Mouse (Mus musculus): ENCODE results near the gene Tox4. TPM values are rescaled to one million over a fixed set of nuclear protein-coding genes. Genes with fewer than 3 reads are reported as not detected.
"Not testable (repeated sequence)": the region's sequence is repeated elsewhere in the genome, so short reads cannot be mapped to it uniquely, and the experiment has no call there.

Gene Tox4
- total and polyA plus RNA-seq, 2 experiments from 2014 or later = 45.6 to 62.1 TPM

DNA sequence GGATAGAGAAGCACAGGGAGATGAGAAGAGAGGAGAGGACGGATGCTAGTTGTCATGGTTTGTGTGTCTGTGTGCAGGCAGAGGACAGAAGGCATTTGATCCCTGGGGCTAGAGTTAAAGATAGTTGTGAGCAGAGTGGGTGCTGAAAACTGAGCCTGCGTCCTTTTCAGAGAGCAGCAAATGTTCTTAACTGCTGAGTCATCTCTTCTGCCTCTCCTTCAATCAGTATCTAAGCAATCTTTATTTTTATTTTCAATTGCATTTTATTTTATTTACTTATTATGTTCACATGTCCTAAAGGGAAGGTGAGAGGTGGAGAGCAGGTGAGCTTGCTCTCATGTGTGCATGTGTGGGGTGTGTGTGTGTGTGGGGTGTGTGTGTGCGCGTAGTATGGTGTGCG is 4.7 kb downstream of the Tox4 start:
- no peaks in the 10 kb centered on the region for H3K9me3 ChIP-seq (ENCODE audit: low read length)
- H3K4me1 ChIP-seq (ENCODE audit: insufficient read depth, low read length) = peaks cover 4% of the 10 kb centered on the region; the same call in 1 of the 2 replicates
- peaks cover 24% of the 10 kb centered on the region for H3K36me3 ChIP-seq (ENCODE audit: insufficient read depth, low read length)
- H3K27ac ChIP-seq = no peak overlapping the region
- no peaks in the 10 kb centered on the region for H3K27me3 ChIP-seq (ENCODE audit: insufficient read depth, low read length)
- H3K4me3 ChIP-seq (ENCODE audit: low read length) = no peak overlapping the region
- TF ChIP-seq CTCF (IDR thresholded peaks at IDR 0.05; ENCODE audit: low read depth) = no peak
- 94% methylated on average over 5 of the region's 5 CpGs for WGBS
- ATAC-seq (no peak), DNase-seq (ENCODE audit: low spot score) (no peak)
- H3K4me2 ChIP-seq (ENCODE audit: low read depth, low read length) = no peak overlapping the region
- H3K9ac ChIP-seq (replicated peaks; ENCODE audit: low read length) = no peak overlapping the region

DNA sequence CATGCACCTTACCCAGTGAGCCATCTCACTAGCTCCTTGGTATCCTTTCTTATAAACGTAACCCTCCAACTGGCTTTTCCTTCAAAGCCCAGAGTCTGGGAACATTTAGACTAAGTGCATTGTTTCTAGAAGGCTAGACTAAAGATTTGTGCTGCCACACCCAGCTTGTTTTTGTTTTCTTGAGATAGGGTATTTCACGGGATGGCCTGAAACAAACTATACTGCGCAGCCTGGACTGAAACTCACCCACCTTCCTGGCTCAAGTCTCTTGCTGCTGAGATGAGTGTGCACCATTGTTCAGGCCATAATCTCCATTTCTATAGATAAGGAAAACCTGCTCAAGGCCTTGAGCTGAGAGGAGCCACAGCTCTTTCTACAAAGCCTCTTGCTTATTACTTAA is 5.2 kb downstream of the Tox4 start:
- no peak overlapping the region for H3K27ac ChIP-seq
- no peak for ATAC-seq
- H3K27me3 ChIP-seq (ENCODE audit: insufficient read depth, low read length) = no peaks in the 10 kb centered on the region
- H3K4me3 ChIP-seq (ENCODE audit: low read length) = no peak overlapping the region
- no peak overlapping the region for H3K9ac ChIP-seq (replicated peaks; ENCODE audit: low read length)
- 92% methylated on average over 3 of the region's 3 CpGs for WGBS
- no peak for DNase-seq (ENCODE audit: low spot score)
- H3K4me1 ChIP-seq (ENCODE audit: insufficient read depth, low read length) = peaks cover 4% of the 10 kb centered on the region; the same call in 1 of the 2 replicates
- H3K36me3 ChIP-seq (ENCODE audit: insufficient read depth, low read length) = peaks cover 26% of the 10 kb centered on the region
- H3K4me2 ChIP-seq (ENCODE audit: low read depth, low read length) = no peak overlapping the region
- no peak for TF ChIP-seq CTCF (IDR thresholded peaks at IDR 0.05; ENCODE audit: low read depth)
- H3K9me3 ChIP-seq (ENCODE audit: low read length) = no peaks in the 10 kb centered on the region

DNA sequence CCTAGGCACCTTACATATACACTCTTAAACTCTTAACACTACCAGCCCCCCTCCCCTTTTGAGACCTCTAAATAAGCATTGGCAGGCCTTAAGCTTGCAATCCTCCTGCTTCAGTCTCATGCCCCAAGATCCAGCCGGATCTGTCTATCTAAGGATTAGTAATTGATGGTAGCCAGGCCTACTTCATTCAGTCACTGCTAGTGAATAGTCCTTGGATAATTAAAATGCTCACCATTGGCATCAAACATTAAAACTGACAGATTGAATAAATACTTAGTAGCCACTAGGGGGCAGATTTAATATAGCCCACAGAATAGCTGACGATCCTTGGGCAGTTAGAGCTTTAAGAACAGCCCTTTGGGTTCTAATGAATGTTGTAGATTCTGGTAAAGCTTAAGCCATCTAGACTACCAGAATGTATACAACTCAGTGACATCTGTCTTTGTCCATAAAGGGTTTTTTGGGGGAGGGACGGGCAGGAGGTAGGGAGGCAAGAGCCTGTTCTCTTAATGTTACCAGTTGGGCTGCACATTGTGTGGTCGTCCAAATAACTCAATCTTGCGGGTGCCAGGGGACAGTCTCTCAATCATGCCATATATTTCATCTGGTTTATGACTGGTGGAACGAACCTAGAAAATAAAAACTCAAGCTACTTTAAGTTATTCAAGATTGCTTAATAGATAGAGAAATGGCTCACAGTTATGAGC is 16.8 kb downstream of the Tox4 start:
- Histone ChIP-seq H3K27ac (no peak overlapping the region), H3K4me2 (ENCODE audit: low read depth, low read length) (no peak overlapping the region), H3K36me3 (ENCODE audit: insufficient read depth, low read length) (peaks cover 48% of the 10 kb centered on the region), H3K4me1 (ENCODE audit: insufficient read depth, low read length) (no peaks in the 10 kb centered on the region), H3K4me3 (ENCODE audit: low read length) (no peak overlapping the region), H3K9ac (replicated peaks; ENCODE audit: low read length) (no peak overlapping the region), H3K27me3 (ENCODE audit: insufficient read depth, low read length) (no peaks in the 10 kb centered on the region), H3K9me3 (ENCODE audit: low read length) (no peaks in the 10 kb centered on the region)
- DNase-seq (ENCODE audit: low spot score) (peak; percentile 81), ATAC-seq (peak; percentile 61)
- 61% methylated on average over 6 of the region's 6 CpGs for WGBS
- TF ChIP-seq CTCF (IDR thresholded peaks at IDR 0.05; ENCODE audit: low read depth) = peak; percentile 72

DNA sequence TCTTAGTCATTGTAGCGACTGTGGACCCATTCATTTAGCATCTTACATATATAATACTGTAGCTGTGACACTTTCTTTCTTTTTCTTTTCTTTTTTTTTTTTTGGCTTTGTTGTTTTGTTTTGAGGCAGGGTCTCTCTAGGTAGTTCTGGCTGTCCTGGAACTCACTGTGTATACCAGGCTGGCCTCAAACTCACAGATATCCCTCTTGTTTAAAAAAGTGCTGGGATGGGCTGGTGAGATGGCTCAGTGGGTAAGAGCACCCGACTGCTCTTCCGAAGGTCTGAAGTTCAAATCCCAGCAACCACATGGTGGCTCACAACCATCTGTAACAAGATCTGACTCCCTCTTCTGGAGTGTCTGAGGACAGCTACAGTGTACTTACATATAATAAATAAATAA is 24.6 kb downstream of the Tox4 start:
- not testable (repeated sequence) for H3K4me3 ChIP-seq (ENCODE audit: low read length); ATAC-seq; H3K27ac ChIP-seq; H3K4me1 ChIP-seq (ENCODE audit: insufficient read depth, low read length); DNase-seq (ENCODE audit: low spot score); H3K27me3 ChIP-seq (ENCODE audit: insufficient read depth, low read length); H3K9ac ChIP-seq (replicated peaks; ENCODE audit: low read length); H3K9me3 ChIP-seq (ENCODE audit: low read length)
- 88% methylated on average over 3 of the region's 3 CpGs for WGBS
- Histone ChIP-seq H3K4me2 (ENCODE audit: low read depth, low read length) (peak overlapping the region; percentile 73; the same call in 1 of the 2 replicates), H3K36me3 (ENCODE audit: insufficient read depth, low read length) (peaks cover 16% of the 10 kb centered on the region)

DNA sequence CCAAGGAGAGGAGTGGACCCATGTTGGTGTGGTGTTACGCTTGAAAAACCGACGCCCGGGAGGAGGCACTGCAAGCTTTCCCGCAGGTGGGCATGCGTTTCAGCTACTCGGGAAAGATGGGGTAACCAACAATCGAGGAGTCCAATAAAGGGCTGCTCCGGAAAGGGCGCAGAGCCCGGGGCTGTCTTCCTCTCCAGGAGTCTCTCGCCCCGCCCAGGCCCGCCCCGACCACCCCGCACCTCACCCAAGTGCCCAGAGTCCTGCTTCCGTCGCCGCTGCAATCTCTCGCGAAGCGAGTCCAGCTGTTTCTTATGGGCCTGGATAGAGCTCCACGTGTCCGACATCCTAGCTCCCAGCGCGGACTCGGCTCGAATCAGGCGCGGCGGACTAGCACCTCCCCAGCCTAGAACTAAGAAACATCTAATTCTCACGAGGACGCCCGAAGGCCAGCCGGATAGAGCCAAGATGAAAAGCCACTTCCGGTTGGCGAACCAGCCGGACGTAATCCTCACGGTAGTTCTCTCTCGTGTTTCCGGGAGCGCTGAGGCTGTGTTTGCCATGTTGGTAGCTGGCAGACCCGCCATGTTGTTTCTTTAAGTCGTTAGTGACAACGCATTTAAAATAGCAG is 25.8 kb downstream of the Tox4 start, which contains the start of gene Mettl3:
Mettl3 (minus strand) TSS at position 485 of the 628 bp plus-strand sequence.
- Histone ChIP-seq H3K27ac (peak within 1 kb of the TSS; percentile 87), H3K4me1 (ENCODE audit: insufficient read depth, low read length) (no peaks in the 10 kb centered on the region), H3K9me3 (ENCODE audit: low read length) (no peaks in the 10 kb centered on the region), H3K27me3 (ENCODE audit: insufficient read depth, low read length) (no peaks in the 10 kb centered on the region), H3K36me3 (ENCODE audit: insufficient read depth, low read length) (peaks cover 6% of the 10 kb centered on the region; the same call in 1 of the 2 replicates), H3K4me2 (ENCODE audit: low read depth, low read length) (peak within 1 kb of the TSS; percentile 73), H3K4me3 (ENCODE audit: low read length) (peak within 1 kb of the TSS; percentile 70), H3K9ac (replicated peaks; ENCODE audit: low read length) (peak within 1 kb of the TSS; percentile 75)
- ATAC-seq (peak; percentile 96), DNase-seq (ENCODE audit: low spot score) (peak; percentile 98)
- WGBS = under 1% methylated on average over 44 of the region's 46 CpGs
- peak; percentile 55 for TF ChIP-seq CTCF (IDR thresholded peaks at IDR 0.05; ENCODE audit: low read depth)

DNA sequence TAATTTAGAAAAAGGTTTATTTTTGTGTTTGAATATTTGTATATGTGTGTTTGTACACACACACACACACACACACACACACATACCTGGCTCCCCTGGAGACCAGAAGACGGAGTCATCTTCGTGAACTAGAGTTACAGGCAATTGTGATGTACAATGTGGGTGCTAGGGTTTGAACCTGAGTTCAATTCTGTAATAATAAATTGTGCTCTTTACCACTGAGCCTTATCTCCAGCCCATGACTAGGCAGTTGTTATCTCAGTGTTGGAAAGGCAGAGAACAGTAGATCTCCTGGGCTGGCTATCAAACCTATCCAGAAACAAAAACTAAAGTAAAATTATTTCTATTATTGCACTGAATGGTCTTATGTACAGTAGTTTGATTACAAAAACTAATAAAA is 27.2 kb downstream of the Tox4 start:
- ATAC-seq = no peak
- Histone ChIP-seq H3K4me2 (ENCODE audit: low read depth, low read length) (no peak overlapping the region), H3K36me3 (ENCODE audit: insufficient read depth, low read length) (0 out of 2 replicates have a peak, but pooled peaks cover 4% of the 10 kb centered on the region), H3K4me1 (ENCODE audit: insufficient read depth, low read length) (0 out of 2 replicates have a peak, but pooled peaks cover 1% of the 10 kb centered on the region), H3K27me3 (ENCODE audit: insufficient read depth, low read length) (no peaks in the 10 kb centered on the region), H3K9ac (replicated peaks; ENCODE audit: low read length) (no peak overlapping the region), H3K4me3 (ENCODE audit: low read length) (no peak overlapping the region), H3K9me3 (ENCODE audit: low read length) (no peaks in the 10 kb centered on the region), H3K27ac (no peak overlapping the region)
- WGBS = 91% methylated on average over 2 of the region's 2 CpGs
- no peak for TF ChIP-seq CTCF (IDR thresholded peaks at IDR 0.05; ENCODE audit: low read depth)
- no peak for DNase-seq (ENCODE audit: low spot score)

DNA sequence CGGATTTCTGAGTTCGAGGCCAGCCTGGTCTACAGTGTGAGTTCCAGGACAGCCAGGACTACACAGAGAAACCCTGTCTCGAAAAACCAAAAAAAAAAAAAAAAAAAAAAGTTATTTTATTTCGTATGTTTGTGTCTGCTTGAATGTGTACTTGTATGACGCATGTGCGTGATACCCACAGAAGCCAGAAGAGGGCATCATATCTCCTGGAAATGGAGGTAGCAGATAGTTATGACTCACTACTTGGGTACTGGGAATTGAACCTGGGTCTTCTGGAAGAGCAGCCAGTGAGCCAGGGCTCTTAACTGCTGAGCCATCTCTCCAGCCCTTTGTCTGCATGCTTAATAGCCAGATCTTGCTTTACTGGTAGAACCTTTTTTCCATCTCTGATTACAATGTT is 31.4 kb downstream of the Tox4 start:
- H3K4me1 ChIP-seq (ENCODE audit: insufficient read depth, low read length) = peaks cover 24% of the 10 kb centered on the region
- 96% methylated on average over 5 of the region's 6 CpGs for WGBS
- not testable (repeated sequence) for DNase-seq (ENCODE audit: low spot score); H3K9me3 ChIP-seq (ENCODE audit: low read length); H3K4me3 ChIP-seq (ENCODE audit: low read length); H3K27me3 ChIP-seq (ENCODE audit: insufficient read depth, low read length); H3K27ac ChIP-seq; H3K4me2 ChIP-seq (ENCODE audit: low read depth, low read length); ATAC-seq; H3K9ac ChIP-seq (replicated peaks; ENCODE audit: low read length)
- H3K36me3 ChIP-seq (ENCODE audit: insufficient read depth, low read length) = peaks cover 30% of the 10 kb centered on the region
- 0 out of 2 replicates have a peak, but pooled peaks have one; percentile 20 for TF ChIP-seq CTCF (IDR thresholded peaks at IDR 0.05; ENCODE audit: low read depth)

All from hindbrain, postnatal 0 days (tissue).